ENCODE assay signal across 10 mouse cellular contexts in genomic region chr11:113182083-113182861, GRCm38 (mm10).
A peak's percentile ranks its signal among the peaks of the same experiment; 100 is the strongest.
DNase-seq lines count a peak whose midpoint lies in the region; ATAC-seq and TF ChIP-seq lines count a peak whose summit lies in the region.
"Had no signal": no experiment of that assay in that cellular context is flagged by ENCODE, and none has a peak within 500 bp of the region (broad histone marks: within the 10 kb centered on the region; RNA-seq: fewer than 3 reads in every experiment).

No protein-coding gene starts in this region.

- H3K9ac ChIP-seq in forebrain, embryonic 11.5 days (ENCODE audit: low read length): no peak overlapping the region
- H3K9ac ChIP-seq in lung, embryonic 14.5 days: no peak overlapping the region
- H3K9ac ChIP-seq: limb, embryonic 12.5 days had no signal

- intact Hi-C loops in gastrocnemius, postnatal 14 days (cut with DNase I; ENCODE audit: low total_unique reads): no loop called here

- TF ChIP-seq CTCF in lung, embryonic 14.5 days (IDR thresholded peaks at IDR 0.05; ENCODE audit: low read depth): peak; percentile 39; the same call in 1 of the 2 replicates

- H3K36me3 ChIP-seq in forebrain, embryonic 10.5 days (replicated peaks): no peaks in the 10 kb centered on the region
- H3K36me3 ChIP-seq in forebrain, embryonic 11.5 days (ENCODE audit: control insufficient read depth, insufficient read depth, low read length): no peaks in the 10 kb centered on the region
- no peaks in the 10 kb centered on the region for H3K36me3 ChIP-seq in lung, embryonic 14.5 days (ENCODE audit: insufficient read depth)
- no peaks in the 10 kb centered on the region for H3K36me3 ChIP-seq in limb, embryonic 10.5 days
- H3K36me3 ChIP-seq: limb, embryonic 12.5 days had no signal

- peaks cover 97% of the 10 kb centered on the region for H3K4me1 ChIP-seq in forebrain, embryonic 10.5 days
- peaks cover 30% of the 10 kb centered on the region for H3K4me1 ChIP-seq in forebrain, embryonic 11.5 days (replicated peaks; ENCODE audit: control insufficient read depth, insufficient read depth, low read length)
- H3K4me1 ChIP-seq in lung, embryonic 14.5 days (ENCODE audit: insufficient read depth): no peaks in the 10 kb centered on the region; the same call in 1 of the 2 replicates
- H3K4me1 ChIP-seq in limb, embryonic 10.5 days: peaks cover 89% of the 10 kb centered on the region

- H3K9me3 ChIP-seq in forebrain, embryonic 10.5 days: no peaks in the 10 kb centered on the region
- no peaks in the 10 kb centered on the region for H3K9me3 ChIP-seq in forebrain, embryonic 11.5 days (ENCODE audit: control insufficient read depth, low read length)
- H3K9me3 ChIP-seq in lung, embryonic 14.5 days (ENCODE audit: low read depth, low read length): no peaks in the 10 kb centered on the region
- H3K9me3 ChIP-seq in limb, embryonic 10.5 days (replicated peaks): no peaks in the 10 kb centered on the region
- H3K9me3 ChIP-seq: limb, embryonic 12.5 days had no signal

- no peak for DNase-seq in forebrain, embryonic 10.5 days (ENCODE audit: extremely low spot score, low spot score)
- DNase-seq in forebrain, embryonic 11.5 days (ENCODE audit: low spot score): no peak
- peak; percentile 30 for DNase-seq in lung, embryonic 14.5 days
- no peak for DNase-seq in lung, postnatal 25 days (ENCODE audit: low spot score)
- peak; percentile 40 for DNase-seq in brain, adult 2 months (ENCODE audit: low read depth, low spot score)
- DNase-seq in limb, embryonic 10.5 days (ENCODE audit: low spot score): no peak
- no peak for DNase-seq in T-cell, adult 2 months (ENCODE audit: low spot score)
- no peak for DNase-seq in gastrocnemius, postnatal 14 days
- DNase-seq: kidney, postnatal 14 days had no signal

- no peak overlapping the region for H3K4me3 ChIP-seq in forebrain, embryonic 10.5 days
- H3K4me3 ChIP-seq in forebrain, embryonic 11.5 days (ENCODE audit: low read depth, low read length): no peak overlapping the region
- no peak overlapping the region for H3K4me3 ChIP-seq in lung, embryonic 14.5 days (ENCODE audit: low read depth, low read length)
- no peak overlapping the region for H3K4me3 ChIP-seq in limb, embryonic 10.5 days
- H3K4me3 ChIP-seq: limb, embryonic 12.5 days had no signal

- no peak overlapping the region for H3K4me2 ChIP-seq in forebrain, embryonic 11.5 days (ENCODE audit: low read depth, low read length, severe bottlenecking)
- no peak overlapping the region for H3K4me2 ChIP-seq in lung, embryonic 14.5 days
- H3K4me2 ChIP-seq: limb, embryonic 12.5 days had no signal

- no peak for ATAC-seq in forebrain, embryonic 11.5 days (replicated peaks; ENCODE audit: low FRiP score)
- ATAC-seq in lung, embryonic 14.5 days (ENCODE audit: insufficient read depth): no peak

- peak overlapping the region; percentile 63; the same call in 1 of the 2 replicates for H3K27ac ChIP-seq in forebrain, embryonic 10.5 days
- H3K27ac ChIP-seq in forebrain, embryonic 11.5 days (ENCODE audit: low read depth, low read length): no peak overlapping the region
- H3K27ac ChIP-seq in lung, embryonic 14.5 days (ENCODE audit: low read depth): no peak overlapping the region
- peak overlapping the region; percentile 37 for H3K27ac ChIP-seq in limb, embryonic 10.5 days
- H3K27ac ChIP-seq: limb, embryonic 12.5 days had no signal

- peaks cover 32% of the 10 kb centered on the region for H3K27me3 ChIP-seq in forebrain, embryonic 10.5 days (ENCODE audit: poor library complexity, severe bottlenecking)
- H3K27me3 ChIP-seq in forebrain, embryonic 11.5 days (ENCODE audit: control insufficient read depth, insufficient read depth, low read length): no peaks in the 10 kb centered on the region
- H3K27me3 ChIP-seq in lung, embryonic 14.5 days (ENCODE audit: insufficient read depth, low read length): no peaks in the 10 kb centered on the region
- no peaks in the 10 kb centered on the region for H3K27me3 ChIP-seq in limb, embryonic 10.5 days (ENCODE audit: low read depth, poor library complexity, severe bottlenecking)
- H3K27me3 ChIP-seq: limb, embryonic 12.5 days had no signal

- WGBS in forebrain, embryonic 10.5 days: 78% methylated on average over 13 of the region's 13 CpGs
- 71% methylated on average over 13 of the region's 13 CpGs for WGBS in forebrain, embryonic 11.5 days
- WGBS in lung, embryonic 14.5 days: 58% methylated on average over 13 of the region's 13 CpGs
- 62% methylated on average over 13 of the region's 13 CpGs for WGBS in limb, embryonic 10.5 days

Comparison
In these comparisons a context has a peak if more than half of its experiments do, and no peak if none do; other contexts are left out.
1. DNase-seq: peak in lung, embryonic 14.5 days (single experiment) and brain, adult 2 months (single experiment); none in forebrain, embryonic 10.5 days (single experiment), forebrain, embryonic 11.5 days (single experiment), lung, postnatal 25 days (single experiment), limb, embryonic 10.5 days (single experiment), T-cell, adult 2 months (single experiment) and gastrocnemius, postnatal 14 days (single experiment).
2. H3K27ac ChIP-seq: peak in forebrain, embryonic 10.5 days (single experiment) and limb, embryonic 10.5 days (single experiment); none in forebrain, embryonic 11.5 days (single experiment) and lung, embryonic 14.5 days (single experiment).